Mouse (Mus musculus) heart, postnatal 4 days (tissue): ENCODE results near the gene Foxred2. TPM values are rescaled to one million over a fixed set of nuclear protein-coding genes. Genes with fewer than 3 reads are reported as not detected.

Experiments used
- DNase-seq: peaks from one replicate; pipeline ENCODE4 v3.0.0; 2021
- total RNA-seq, 2 experiments: library from RNA; stranded (reverse); gene quantifications; 2 replicates each; pipeline ENCODE4 v1.2.3; 2021

Foxred2 gene
- total RNA-seq, 2 experiments from 2014 or later, result 0.18 to 0.29 TPM

DNA sequence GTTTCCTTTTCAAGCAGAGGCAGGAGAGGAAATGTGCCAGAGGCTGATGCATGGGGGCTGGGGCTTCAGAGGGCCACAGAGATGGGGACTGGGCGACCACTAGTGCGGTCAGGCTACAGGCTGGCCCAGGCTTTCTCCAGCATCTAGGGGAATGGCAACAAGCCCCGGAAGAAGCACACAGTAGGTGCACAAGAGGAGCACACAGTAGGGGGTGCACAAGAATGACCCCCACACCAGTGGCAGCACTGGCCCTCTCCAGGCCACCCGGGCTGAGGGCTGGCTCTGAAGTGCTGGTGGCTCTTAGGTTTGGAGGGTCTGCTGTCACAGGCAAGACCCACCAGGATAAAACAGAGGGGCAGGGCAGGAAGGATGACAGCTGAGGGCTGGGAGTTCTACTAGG is 41.2 kb downstream of the Foxred2 start:
- no peak for DNase-seq

DNA sequence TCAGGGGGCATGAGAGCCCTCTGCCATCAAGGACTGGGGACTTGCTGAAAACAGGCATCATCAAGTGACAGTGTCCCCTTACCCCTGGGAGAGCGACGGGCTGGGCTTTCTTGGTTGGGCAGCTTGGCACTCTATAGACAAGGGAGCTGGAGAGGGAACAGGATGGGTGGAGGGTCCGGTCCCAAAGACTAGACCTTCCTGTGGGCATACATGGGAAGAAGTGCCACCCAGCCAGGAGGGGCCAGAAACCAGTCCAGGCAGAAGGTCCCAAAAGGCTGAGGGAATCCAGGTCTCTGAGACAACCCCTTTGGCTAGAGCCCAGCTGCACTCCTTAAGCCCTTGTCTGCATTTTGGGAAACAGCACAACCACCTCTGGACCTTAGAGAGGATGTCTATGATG is 42.0 kb downstream of the Foxred2 start:
- DNase-seq, result no peak

DNA sequence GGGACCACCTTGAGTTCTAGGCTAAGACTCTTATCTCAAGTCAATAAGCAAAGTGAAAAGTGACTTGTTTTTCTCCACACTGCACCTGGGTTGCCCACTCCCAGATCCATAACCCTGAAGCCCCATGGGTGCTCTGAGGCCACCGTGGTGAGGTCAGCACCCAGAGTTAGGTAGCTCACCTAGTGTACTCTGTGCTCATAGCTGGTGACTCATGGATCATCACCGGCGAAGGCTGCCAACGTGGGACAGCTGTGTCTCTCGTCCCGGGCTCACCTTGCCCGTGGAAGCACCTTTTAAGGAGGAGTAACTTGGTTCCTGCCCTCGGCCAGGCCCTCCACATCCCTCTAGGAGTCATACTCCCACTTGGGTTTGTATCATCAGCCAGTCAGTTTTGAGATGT is 43.5 kb downstream of the Foxred2 start:
- DNase-seq, result no peak

DNA sequence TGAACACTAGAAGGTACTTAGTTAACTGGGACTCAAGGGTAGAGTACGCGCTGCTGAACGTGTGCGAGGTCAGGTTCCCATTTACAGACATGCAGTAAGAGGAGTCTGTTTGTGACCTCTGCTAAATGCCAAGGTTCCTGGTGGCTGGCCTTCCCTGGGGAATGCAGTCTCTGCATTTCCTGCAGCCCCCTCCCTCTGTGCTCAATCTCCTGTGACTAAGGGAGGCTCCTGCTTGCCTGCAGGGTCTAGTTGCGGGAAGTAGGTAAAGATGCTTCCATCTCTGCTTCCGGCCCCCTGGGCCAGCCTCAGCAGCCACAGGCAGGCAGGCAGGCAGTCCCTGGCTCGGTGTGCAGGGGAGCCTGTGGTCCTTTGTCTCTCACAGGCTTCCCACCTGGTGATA is 43.9 kb downstream of the Foxred2 start:
- DNase-seq, result no peak

DNA sequence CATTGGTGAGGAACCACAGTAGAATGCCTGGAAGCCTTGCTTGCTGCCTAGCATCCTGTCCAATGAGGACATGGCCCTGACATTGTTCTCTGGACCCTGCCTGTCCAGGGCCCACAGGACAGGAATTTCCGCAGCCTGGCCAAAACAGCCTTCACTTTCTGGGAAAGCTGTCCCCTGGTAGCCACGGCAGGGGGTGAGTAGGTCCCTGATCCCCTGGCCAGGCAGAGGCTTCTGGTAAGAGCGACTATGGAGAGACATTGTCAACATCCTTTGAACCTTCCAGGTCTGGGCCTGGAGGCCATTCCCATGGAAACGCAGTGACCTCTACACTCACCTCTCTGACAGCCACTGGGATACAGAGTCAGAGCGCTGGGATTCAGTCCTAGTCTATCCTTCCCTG is 44.5 kb downstream of the Foxred2 start:
- no peak for DNase-seq

DNA sequence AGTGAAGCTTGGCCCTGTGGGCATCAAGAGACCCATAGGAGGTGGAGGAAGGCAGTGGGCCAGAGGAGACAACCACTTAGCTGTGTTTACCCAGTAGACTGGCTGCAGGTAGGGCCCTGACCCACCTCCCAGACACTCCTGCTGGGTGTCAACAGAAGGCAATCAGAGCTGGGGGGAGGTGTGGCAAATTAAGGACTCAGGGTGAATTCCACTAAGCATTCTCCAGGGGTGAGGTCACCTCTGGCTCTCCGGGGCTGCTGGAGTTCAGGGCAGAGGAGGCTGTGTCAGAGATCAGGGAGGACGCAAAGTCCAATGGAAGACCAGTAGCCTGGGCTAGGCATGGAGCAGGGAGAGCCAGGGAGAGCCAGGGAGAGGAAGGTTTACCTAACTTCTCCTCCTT is 45.5 kb downstream of the Foxred2 start:
- peak; percentile 59 for DNase-seq

DNA sequence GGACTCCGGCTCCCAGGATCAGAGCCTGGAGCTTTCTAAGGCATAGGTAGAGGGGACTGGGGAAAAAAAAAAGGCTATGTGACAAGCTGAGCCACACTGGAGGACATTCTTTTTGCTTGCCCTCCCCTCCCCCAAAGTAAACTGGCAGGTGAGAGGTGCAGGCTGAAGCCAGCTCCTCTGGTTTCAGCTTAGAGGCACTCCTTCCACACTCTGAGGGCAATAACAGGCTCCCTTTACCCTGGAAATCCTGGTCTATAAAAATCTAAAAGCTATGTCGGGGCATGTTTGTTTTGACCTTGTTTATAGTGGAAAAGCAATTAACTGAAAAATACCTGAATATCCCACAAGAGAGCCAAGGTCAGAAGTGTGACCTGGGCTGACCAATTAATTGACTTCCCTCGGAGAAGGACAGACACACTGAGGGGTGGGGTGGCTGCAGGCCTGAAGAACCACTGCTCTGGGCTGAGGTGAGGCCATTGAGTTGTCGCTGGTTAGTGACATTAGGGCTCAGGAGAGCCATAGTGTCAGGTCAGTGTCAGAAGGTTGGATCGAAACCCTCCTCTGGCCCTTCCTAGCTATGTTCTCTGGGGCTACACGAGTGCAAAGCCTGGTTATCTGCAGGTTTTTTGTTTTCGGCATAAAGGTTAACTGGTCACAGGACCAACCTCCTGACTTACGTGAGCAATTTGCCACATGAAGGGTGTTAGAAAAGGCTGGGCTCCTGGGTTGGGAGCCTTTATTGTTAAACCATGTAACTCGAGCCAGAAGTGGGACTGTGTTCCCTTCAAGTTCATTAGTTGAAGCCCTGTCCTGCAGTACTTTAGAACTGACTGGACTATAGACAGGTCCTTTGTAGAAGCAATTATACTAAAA is 48.6 kb downstream of the Foxred2 start:
- DNase-seq, result no peak

DNA sequence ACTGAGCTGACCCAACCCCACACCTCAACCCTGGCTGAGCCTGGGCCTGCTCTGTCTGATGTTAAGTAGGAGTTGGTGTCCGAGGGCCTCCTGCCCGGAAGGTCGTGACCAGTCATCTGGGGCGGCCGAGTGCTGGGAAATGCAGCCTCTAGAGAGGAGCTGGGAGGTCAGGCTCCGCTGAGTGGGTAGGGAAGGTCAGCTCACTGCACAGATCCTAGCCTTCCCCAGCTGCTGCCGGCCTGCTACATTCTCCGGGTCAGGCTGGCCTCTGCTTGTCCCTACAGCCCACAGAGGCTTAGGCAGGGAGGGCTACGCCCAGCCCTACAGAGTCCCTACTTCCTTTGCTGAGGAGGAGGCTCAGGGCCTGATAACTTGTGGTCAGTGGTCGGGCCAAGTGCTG is 50.0 kb downstream of the Foxred2 start:
- no peak for DNase-seq

DNA sequence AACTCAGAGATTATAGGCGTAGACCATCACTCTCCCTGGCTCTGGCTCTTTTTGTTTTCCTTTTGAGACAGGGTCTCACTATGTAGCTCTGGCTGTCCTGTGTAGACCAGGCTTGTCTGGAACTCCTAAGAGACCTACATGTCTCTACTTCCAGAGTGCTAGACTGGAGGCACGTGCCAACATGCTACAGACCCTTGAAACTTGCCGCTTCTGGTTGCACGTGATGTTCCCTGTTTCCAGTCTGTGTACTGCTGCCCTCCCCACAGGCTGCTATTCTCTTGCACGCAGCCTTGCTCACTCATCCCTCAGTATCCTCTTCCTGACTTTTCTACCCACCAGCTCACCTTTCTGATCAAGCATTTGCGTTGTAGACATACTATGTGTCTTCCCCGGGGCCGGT is 50.4 kb downstream of the Foxred2 start:
- DNase-seq, result no peak

DNA sequence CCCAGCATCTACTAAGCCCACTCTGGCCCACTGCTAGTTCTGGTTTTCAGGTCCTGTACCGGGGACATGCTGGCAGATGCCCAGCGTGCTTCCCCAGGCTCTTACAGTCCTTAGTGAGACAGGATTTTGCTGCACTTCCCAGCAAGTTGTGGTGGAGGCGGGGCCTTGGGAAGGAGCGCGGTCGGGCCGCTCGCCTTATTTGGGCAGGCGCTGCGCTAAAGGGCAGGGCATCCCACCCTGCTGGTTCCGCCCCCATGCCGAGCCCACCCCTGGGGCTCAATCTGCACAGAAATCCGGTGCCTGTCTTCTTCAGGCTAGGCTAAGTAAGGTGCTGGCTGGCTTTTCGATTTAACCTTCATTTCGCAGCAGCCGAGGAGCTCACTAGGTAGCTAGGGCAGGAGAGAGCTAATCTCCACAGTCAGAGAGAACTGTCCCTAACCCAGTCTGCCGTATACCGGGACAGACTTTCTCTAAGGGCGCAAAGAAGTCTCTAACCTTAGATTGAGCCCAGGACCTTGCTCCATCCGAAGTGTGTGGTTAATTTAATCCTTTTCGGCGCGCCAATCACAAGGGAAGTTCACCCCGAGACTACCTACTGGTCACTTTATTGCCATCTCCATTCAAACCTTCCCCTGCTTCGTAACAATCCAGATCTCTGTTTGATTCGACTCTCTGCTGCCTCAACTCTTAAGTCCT is 51.1 kb downstream of the Foxred2 start:
- peak; percentile 84 for DNase-seq

DNA sequence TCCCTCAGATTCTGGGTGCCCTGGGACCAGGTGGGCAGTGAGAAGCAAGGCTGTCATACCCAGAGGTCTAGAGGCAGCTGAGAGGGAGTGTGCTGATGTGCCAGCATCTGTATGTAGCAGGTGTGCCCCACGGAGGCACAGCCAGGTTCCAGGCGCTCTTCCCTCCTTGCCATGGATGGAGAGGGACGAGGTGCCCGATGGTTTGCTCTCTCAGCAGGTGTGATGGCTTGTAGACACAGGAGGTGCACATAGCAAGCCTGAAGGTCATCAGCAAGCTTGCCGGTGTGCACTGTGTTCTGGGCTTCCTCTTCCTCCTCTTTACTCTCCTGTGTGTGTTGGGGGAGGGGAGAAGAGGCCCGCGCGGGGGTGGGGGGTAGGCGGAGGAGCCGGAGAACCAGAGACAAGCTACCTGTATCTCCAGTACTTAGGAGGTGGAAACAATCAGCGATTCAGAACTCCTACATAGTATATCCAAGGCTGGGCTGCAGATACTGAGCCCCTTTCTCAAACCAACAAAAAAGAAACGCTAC is 52.1 kb downstream of the Foxred2 start:
- no peak for DNase-seq

DNA sequence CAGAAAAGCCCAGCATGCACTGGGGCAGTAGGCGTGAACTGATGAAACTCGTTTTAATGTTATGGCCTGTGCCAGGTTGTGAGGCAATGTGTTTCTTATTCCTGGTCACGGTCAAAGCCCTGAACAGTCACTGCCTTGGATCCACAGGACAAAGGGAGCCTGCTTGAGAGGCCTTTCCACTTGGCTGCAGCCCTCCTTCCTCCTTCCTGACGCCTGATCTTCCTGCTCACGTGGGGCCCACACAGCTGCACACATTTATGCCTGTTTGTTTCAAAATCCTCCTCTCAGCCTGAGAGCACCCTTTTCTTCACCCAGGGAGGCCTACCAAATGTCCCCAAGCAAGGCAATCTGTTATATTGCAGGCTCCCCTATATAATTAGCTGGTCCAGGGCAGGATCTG is 53.3 kb downstream of the Foxred2 start:
- DNase-seq, result no peak

DNA sequence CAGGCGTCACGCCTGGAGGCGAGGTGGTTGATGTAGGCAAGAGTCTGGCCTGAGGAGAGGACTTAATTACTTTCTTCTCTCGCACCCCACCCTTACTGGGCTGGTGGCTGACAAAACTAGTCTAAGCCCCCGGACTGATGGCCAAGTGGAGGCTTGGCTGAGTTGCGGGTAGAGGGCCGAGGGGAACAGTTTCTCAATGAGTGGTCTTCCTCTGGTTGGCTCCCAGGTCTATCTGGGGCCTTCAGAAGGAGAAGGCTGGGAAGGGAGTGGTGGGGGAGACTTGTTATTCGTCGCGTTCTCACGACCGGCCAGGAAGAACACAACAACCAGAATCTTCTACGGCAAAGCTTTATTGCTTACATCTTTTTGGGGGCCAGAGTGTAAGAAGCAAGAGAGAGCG is 61.6 kb downstream of the Foxred2 start:
- DNase-seq, result no peak

DNA sequence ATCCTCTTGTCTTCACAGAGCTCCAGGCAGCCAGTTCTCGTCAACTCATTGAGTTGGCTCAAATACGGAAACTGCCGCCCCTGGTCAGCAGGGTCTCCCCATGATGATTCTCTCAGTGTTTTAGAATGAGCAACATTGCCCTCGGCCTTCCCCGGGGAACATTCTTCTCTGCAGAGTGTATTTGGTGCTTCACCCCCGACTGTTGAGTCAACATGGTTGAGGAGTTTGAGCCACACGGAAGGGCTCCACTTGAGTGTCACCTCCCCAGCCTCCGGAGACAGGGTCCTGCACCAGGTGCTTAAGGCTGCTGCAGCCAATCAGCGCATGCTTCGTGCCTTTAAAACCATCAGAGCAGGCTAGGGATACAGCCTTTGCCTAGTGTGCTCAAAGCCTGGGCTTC is 63.2 kb downstream of the Foxred2 start:
- DNase-seq, result no peak

DNA sequence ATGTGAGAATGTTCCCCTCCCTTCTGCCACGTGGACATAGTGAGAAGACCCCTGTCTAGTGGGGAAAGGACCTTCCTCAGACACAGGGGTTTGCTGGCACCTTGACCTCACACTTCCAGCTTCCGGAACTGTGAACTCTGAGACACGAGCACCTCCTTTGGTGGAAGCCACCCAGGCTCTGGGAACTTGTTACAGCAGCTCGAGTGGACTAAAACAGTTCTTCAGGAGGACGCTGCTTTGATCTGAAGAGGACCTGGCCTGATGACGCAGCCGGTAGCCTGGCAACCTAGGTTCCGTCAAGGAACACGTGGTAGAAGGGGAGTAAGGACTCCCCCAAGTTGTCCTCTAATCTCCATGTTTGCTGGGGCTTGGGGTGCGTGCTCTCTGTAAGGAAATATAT is 64.1 kb downstream of the Foxred2 start:
- DNase-seq, result no peak

DNA sequence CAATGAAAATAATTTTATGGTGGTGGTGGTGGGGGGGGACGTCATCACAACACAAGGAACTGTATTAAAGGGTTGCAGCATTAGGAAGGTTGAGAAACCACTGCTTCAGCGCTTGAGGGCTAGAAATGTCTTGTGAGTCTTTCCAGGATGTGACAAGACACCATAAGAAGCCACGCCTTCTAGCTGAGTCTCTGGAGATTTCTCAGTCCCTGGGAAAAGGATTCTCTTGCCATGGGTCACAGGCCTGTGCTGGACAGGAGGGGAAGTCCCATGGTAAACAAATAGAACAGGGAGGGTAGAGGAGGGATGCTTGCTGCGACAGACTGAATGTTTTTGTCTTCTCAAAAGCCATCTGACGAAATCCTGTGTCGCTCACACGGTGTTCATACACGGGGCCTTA is 64.8 kb downstream of the Foxred2 start:
- peak; percentile 49 for DNase-seq

Other genes starting within 250 kb of the Foxred2 start
- under 1 TPM in 1 of 2 experiments, not detected in 1; 0.41 TPM for gene Apol9b, start 227.7 kb downstream of the Foxred2 start, total RNA-seq
- gene Apol8, start 199.7 kb downstream of the Foxred2 start, total RNA-seq, result under 1 TPM; 0.17 to 0.38 TPM
- gene Myh9, start 114.5 kb downstream of the Foxred2 start, total RNA-seq, result 100 to 1,000 TPM; 219 to 228 TPM
- 100 to 1,000 TPM; 192 to 198 TPM for gene Txn2, start 27.7 kb downstream of the Foxred2 start, total RNA-seq
- gene Eif3d, start 14.1 kb upstream of the Foxred2 start, total RNA-seq, result 100 to 1,000 TPM; 113 to 115 TPM
- not detected for gene Cacng2, start 163.3 kb upstream of the Foxred2 start, total RNA-seq
- gene Ift27, start 217.4 kb upstream of the Foxred2 start, total RNA-seq, result 10 to 100 TPM; 16.5 to 18.6 TPM
- gene Pvalb, start 249.7 kb upstream of the Foxred2 start, total RNA-seq, result under 1 TPM; 0.76 to 0.95 TPM